Mouse (Mus musculus) gastrocnemius, adult 18-20 months (tissue): Measurements from ENCODE around the gene Mpv17. TPM values are rescaled to one million over a fixed set of nuclear protein-coding genes. Genes with fewer than 3 reads are reported as not detected.
A peak's percentile ranks its signal among the peaks of the same experiment; 100 is the strongest.

Source experiments
- DNase-seq: peaks from one replicate; pipeline ENCODE4 v3.0.0; 2021; ENCODE audit warnings: low spot score
- total RNA-seq, 2 experiments: library from RNA; stranded (reverse); gene quantifications; 2 replicates each; pipeline ENCODE4 v1.2.3; 2021

Gene Mpv17
- total RNA-seq, 2 experiments from 2014 or later, result 18.8 to 22.0 TPM

DNA sequence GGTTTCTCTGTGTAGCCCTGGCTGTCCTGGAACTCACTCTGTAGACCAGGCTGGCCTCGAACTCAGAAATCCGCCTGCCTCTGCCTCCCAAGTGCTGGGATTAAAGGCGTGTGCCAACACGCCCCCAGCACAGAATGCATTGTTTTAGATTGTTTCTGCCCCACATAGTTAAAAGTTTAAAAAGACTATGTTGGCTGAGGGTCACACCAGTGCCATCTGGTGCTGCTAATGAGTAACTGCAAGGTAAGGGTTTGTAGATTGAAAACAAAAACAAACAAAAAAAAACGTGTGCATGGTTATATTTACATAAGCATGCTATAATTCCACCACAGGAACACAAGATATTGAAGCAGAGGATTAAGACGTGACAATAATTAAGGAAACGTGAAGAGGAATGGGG, 43.3 kb downstream of the Mpv17 start:
- no peak for DNase-seq

DNA sequence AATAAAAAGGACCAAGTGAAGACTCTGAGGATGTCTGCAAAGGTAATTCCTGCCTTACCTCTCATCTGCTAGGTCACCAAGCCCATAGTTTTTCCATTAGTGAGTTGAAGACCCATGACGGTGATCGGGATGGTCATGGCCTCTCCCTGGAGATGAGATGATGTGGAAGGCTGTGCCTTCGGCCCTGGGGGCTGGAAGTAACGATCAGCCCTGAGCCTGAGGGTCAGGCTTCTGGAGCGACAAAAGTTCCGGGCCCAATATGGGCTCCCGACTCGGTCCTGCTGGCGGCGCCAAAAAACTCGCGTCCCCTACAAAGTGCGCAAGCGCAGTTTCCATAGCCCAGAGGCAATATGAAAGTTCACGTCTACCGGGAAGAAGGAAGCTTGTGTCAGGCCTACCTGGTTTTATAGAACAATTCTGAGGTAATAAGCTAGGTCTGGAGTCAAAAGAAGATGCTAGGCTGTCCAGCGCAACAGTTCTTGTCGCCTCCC, 46.0 kb downstream of the Mpv17 start, which contains the start of gene Slc30a3:
Slc30a3 (minus strand) TSS at position 238 of the 491 bp plus-strand sequence.
- no peak for DNase-seq

DNA sequence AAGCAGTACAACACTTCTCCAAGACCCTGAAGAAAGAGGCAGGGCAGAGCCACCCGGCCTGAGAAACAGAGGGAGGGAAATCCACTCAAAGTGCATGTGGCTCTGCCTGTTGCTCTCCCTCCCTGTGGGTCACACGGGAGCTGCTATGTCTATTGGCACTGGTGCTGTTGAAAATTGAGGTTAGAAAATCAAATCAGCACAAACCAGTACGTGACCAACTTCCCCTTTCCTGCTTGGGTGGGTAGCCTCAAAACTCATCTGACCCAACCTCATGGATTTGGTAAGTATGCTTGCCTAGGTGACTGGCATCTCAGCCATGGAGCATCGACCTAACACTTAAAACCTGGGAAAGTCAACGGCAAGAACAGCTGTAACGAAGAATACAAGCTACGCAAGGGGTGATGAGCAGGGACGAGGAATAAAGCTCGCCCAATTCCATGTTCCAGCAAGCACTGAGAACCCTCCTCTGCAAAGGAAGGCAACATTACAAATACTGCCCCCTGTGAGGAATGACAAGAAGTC, 48.2 kb downstream of the Mpv17 start, which contains the start of gene Dnajc5g:
Dnajc5g (plus strand) TSS at position 472 of the 522 bp plus-strand sequence.
- DNase-seq, result no peak

DNA sequence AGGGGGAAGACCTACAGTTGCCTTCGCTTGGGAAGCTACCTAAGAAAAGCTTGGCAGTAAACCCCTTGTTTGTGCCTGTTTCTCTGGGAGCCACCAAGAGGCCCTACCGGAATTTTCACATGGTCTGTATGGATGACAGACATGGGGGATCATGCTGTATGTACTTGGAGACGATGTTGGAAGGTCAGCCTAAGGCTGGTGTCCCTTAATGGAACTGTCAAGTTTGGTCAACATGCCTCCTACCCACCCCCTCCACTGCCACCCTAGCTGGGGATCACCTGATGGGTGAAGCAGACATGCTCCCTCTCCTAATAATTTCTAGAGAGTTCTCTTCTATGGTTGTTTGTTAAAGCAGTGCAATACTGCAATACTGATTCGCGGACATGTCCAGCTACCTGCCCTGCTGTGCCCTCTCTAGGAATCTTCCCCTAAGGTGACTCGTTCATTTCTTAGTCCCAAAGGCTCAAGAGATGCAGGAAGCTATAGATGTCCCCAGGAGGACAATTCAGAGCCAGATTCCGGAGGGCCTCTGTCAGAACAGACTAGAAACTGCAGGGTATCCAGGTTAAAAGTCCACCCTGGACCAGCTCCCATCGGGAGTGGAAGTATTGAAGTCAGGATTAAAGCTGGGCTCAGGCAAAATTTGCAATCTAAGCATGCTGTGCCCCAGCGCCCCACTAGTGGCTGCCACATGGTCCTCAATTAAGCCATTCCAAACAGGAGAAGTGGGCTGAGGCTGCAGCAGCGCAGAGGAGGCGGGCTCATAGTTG, 58.2 kb downstream of the Mpv17 start:
- no peak for DNase-seq

DNA sequence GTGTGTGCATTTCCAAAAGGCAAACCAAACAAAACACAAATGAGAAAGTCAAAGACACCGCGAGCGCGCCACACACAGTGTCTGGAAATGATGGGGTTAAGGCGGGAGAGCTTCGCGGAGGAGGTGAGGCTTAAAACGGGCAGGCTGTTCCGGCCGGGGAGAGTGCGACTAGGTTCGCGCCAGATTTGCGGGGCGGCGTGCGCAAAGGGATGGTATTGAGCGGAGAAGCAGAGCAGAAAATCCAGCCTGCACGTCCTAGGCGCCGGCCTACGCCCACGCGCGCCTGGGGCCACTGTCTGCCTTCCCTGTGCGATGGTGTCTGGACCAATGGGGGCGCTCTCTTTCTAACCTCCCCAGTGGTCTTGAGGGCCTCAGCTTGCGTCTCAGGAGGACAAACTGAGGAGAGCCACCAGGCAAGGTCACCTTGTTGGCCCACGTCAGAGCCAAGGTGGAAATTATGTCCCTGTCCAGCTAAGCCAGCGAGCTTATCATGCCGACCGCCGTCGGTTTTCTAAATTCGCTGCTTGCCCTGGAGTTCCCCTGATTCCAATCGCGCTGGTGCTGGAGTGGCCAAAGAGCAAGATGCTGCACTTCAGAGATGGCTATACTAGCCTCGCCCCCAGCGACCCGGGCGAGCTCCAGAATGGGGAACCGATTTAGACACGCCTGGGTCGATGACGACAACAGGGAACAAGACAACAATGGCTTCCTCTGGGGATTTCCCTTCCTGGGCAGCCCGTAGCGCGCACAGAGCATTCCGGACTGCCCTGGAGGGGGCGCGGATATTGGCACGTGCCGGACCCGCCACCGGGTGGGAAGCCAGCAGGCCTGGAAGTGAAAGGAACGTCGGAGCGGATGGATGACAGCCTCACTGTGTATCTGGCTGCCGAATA, 59.0 kb downstream of the Mpv17 start:
- DNase-seq, result peak; percentile 49

DNA sequence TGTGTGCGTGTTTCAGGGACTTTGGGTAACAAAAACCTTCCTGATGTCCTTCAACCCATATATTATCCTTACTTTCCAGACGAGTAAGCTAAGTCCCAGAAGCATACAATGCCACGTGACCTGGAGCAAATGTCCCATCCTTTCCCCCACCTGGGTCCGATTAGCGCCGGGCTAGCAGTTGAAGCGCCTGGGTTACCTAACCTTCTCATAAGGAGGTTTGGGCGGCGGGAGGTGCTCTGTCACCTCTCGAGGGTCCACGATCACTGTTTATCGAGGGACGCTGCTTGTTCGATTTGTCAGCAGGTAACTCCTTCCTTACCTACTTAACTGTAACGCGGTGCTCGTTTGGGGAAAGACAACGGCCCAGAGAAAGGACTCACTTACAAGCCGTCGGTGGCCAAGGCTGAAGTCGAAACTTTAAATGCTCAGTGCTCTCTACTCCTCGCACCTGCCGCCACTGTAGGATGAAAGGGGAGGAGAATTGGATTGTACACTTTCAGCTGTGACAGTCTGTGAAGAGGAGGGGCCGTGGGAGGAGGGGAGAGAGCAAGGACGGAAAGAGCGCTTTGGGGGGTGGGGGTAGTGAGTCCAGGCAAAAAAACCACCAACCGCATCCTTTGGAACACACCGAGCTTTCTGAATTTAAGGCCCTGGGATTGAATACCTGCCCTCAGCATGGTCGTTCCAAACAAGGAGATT, 59.8 kb downstream of the Mpv17 start:
- no peak for DNase-seq

DNA sequence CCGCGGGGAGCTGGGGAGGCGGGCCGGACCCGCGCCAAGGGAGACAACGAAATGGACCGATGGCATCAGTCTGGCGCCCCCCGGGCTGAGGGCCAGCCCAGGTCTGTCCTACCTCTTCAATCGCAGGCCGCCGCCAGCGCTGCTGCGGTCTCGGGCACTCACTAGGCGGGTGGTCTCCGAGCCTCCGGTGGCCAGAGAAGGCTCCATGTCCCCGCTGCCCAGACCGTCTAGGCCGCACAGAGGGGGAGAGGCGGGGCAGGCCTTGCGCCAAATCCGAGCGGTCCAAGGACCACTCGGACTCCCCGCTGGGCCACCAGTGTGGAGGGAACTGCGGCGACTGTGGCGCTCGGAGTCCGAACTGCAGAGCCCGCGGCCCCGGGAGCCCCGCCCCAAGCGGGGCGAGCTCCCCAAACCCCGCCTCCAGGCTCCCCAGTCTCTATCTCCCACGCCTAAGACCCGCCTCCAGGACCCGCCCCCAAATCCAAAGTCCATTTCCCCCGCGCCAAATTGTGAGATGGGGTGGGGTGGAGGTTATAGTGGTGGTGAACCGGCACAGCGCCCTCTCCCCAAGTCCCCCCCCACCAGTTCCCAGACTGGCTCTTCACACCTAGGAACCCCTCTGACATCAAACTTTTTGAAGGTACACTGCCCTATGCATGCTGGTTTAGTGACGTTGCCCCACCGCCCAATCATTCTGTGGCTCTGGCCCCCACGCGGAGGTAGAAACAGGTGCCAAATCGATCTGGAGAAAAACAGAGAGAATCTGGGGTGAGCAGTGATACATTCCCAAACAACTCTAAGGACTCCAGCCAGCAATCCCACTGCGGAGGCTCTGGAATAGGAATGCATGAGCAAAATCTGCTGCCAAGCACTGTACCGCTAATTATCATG, 60.7 kb downstream of the Mpv17 start:
- DNase-seq, result no peak

DNA sequence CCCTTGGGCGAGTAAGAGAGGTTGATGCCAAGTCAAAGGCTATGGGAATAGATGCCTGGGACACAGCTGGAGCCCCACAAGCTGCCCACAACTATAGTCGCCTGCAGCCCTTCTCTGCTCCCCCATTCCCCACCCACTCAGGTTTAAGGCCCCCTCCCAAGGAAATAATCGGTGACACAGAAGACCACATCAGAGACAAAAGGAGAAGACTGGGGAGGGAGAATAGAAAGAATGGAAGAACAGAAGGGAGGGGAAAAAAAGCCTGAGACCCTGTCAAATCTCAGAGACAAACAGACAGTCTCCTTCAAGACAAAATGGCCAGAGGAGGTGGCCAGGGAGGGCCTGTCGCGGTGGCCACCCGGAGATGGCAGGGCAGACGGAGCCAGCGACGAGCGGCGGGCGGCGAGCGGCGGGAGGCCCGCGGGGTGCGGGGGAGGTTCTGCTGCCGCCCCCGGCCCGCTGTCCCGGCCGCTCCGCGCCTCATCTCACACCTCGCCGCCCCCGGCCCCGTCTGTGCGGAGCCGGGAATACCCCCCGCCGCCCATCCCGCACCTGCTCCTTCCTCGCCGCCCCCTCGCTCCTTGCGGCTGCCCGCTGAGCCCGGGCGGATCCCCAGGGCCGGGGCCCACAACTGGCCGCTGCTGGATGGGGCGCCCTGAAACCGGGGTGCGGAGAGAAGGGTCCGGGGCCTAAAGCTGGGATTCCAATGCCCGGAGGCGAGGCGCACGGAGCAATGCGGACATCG, 61.6 kb downstream of the Mpv17 start:
- DNase-seq, result no peak

Other genes starting within 250 kb of the Mpv17 start
- 100 to 1,000 TPM; 110 to 114 TPM for gene Ost4, start 246.5 kb downstream of the Mpv17 start, total RNA-seq
- 1 to 10 TPM; 2.5 to 4.4 TPM for gene Emilin1, start 240.8 kb downstream of the Mpv17 start, total RNA-seq
- 10 to 100 TPM; 36.5 to 36.6 TPM for gene Khk, start 232.8 kb downstream of the Mpv17 start, total RNA-seq
- 1 to 10 TPM; 3.0 to 3.9 TPM for gene Cgref1, start 208.7 kb downstream of the Mpv17 start, total RNA-seq
- gene Preb, start 193.9 kb downstream of the Mpv17 start, total RNA-seq, result 10 to 100 TPM; 70.5 to 78.2 TPM
- gene Tcf23, start 185.6 kb downstream of the Mpv17 start, total RNA-seq, result under 1 TPM; 0.07 to 0.21 TPM
- 10 to 100 TPM; 45.3 to 45.4 TPM for gene Atraid, start 105.9 kb downstream of the Mpv17 start, total RNA-seq
- gene Slc5a6, start 105.3 kb downstream of the Mpv17 start, total RNA-seq, result 1 to 10 TPM; 4.3 to 5.7 TPM
- 10 to 100 TPM; 21.0 to 24.9 TPM for gene Cad, start 99.5 kb downstream of the Mpv17 start, total RNA-seq
- gene Dnajc5g, start 48.0 kb downstream of the Mpv17 start, total RNA-seq, result not detected
- gene Slc30a3, start 46.0 kb downstream of the Mpv17 start, total RNA-seq, result under 1 TPM in 1 of 2 experiments, not detected in 1; 0.09 TPM
- 100 to 1,000 TPM; 438 to 512 TPM for gene Trim54, start 37.5 kb downstream of the Mpv17 start, total RNA-seq
- gene Ucn, start 15.4 kb downstream of the Mpv17 start, total RNA-seq, result not detected
- under 1 TPM; 0.28 to 0.50 TPM for gene Gm29609, start 25.7 kb upstream of the Mpv17 start, total RNA-seq
- gene Gtf3c2, start 25.9 kb upstream of the Mpv17 start, total RNA-seq, result 10 to 100 TPM; 20.7 to 20.9 TPM
- gene Snx17, start 39.0 kb upstream of the Mpv17 start, total RNA-seq, result 10 to 100 TPM; 29.1 to 30.8 TPM
- 10 to 100 TPM; 42.9 to 46.8 TPM for gene Eif2b4, start 39.2 kb upstream of the Mpv17 start, total RNA-seq
- gene Zfp513, start 48.1 kb upstream of the Mpv17 start, total RNA-seq, result 1 to 10 TPM; 6.0 to 7.2 TPM
- 10 to 100 TPM; 37.8 to 43.9 TPM for gene Ppm1g, start 66.4 kb upstream of the Mpv17 start, total RNA-seq
- gene Nrbp1, start 86.6 kb upstream of the Mpv17 start, total RNA-seq, result 10 to 100 TPM; 50.3 to 54.9 TPM
- gene Gm9970, start 87.0 kb upstream of the Mpv17 start, total RNA-seq, result not detected
- gene Krtcap3, start 97.4 kb upstream of the Mpv17 start, total RNA-seq, result 1 to 10 TPM; 1.9 to 2.1 TPM
- gene Ift172, start 136.9 kb upstream of the Mpv17 start, total RNA-seq, result 10 to 100 TPM; 26.2 to 26.9 TPM
- gene Fndc4, start 141.8 kb upstream of the Mpv17 start, total RNA-seq, result 1 to 10 TPM; 1.5 to 1.6 TPM
- gene Gckr, start 143.2 kb upstream of the Mpv17 start, total RNA-seq, result not detected